ENCODE assay signal across 18 mouse cellular contexts in genomic region chr1:33974401-33974800, GRCm38 (mm10).
A peak's percentile ranks its signal among the peaks of the same experiment; 100 is the strongest.
DNase-seq lines count a peak whose midpoint lies in the region; ATAC-seq lines count a peak whose summit lies in the region.
"Had no signal": no experiment of that assay in that cellular context is flagged by ENCODE, and none has a peak within 500 bp of the region (broad histone marks: within the 10 kb centered on the region; RNA-seq: fewer than 3 reads in every experiment).

No protein-coding gene starts in this region.

- no peaks in the 10 kb centered on the region for H3K9me3 ChIP-seq in kidney, embryonic 14.5 days (ENCODE audit: control insufficient read depth, low read length)
- H3K9me3 ChIP-seq in intestine, embryonic 15.5 days = no peaks in the 10 kb centered on the region
- H3K9me3 ChIP-seq in intestine, embryonic 16.5 days (ENCODE audit: control insufficient read depth, low read length) = no peaks in the 10 kb centered on the region
- H3K9me3 ChIP-seq: forebrain, embryonic 13.5 days; hindbrain, embryonic 13.5 days had no signal

- peaks cover 5% of the 10 kb centered on the region; the same call in 1 of the 2 replicates for H3K4me1 ChIP-seq in kidney, embryonic 14.5 days (ENCODE audit: control insufficient read depth, insufficient read depth, low read length)
- H3K4me1 ChIP-seq in intestine, embryonic 15.5 days (replicated peaks) = no peaks in the 10 kb centered on the region
- H3K4me1 ChIP-seq in intestine, embryonic 16.5 days (ENCODE audit: control insufficient read depth, insufficient read depth, low read length) = no peaks in the 10 kb centered on the region
- H3K4me1 ChIP-seq: forebrain, embryonic 13.5 days had no signal

- no peaks in the 10 kb centered on the region for H3K27me3 ChIP-seq in kidney, embryonic 14.5 days (ENCODE audit: control insufficient read depth, insufficient read depth, low read length)
- no peaks in the 10 kb centered on the region for H3K27me3 ChIP-seq in intestine, embryonic 15.5 days (replicated peaks)
- H3K27me3 ChIP-seq in intestine, embryonic 16.5 days (replicated peaks; ENCODE audit: control insufficient read depth, insufficient read depth, low read length) = no peaks in the 10 kb centered on the region
- H3K27me3 ChIP-seq: forebrain, embryonic 13.5 days; hindbrain, embryonic 13.5 days had no signal

- no peak overlapping the region for H3K4me2 ChIP-seq in kidney, embryonic 14.5 days (replicated peaks; ENCODE audit: low read depth, low read length)
- no peak overlapping the region for H3K4me2 ChIP-seq in intestine, embryonic 15.5 days (replicated peaks)
- no peak overlapping the region for H3K4me2 ChIP-seq in intestine, embryonic 16.5 days (ENCODE audit: low read depth, low read length)
- H3K4me2 ChIP-seq: forebrain, embryonic 13.5 days; hindbrain, embryonic 13.5 days had no signal

- no peak overlapping the region for H3K27ac ChIP-seq in kidney, embryonic 14.5 days (ENCODE audit: low read depth, low read length)
- no peak overlapping the region for H3K27ac ChIP-seq in intestine, embryonic 15.5 days
- H3K27ac ChIP-seq in intestine, embryonic 16.5 days (ENCODE audit: low read length) = no peak overlapping the region
- H3K27ac ChIP-seq: forebrain, embryonic 13.5 days; hindbrain, embryonic 13.5 days; hindbrain, postnatal 0 days had no signal

- intact Hi-C loops in heart, postnatal 36 days (cut with DNase I) = no loop called here

- no peaks in the 10 kb centered on the region for H3K36me3 ChIP-seq in kidney, embryonic 14.5 days (ENCODE audit: control insufficient read depth, insufficient read depth, low read length)
- H3K36me3 ChIP-seq in intestine, embryonic 15.5 days = no peaks in the 10 kb centered on the region
- H3K36me3 ChIP-seq in intestine, embryonic 16.5 days (ENCODE audit: control insufficient read depth, insufficient read depth, low read length) = no peaks in the 10 kb centered on the region
- H3K36me3 ChIP-seq: hindbrain, embryonic 13.5 days had no signal

- DNase-seq in heart, adult 8-10 months (ENCODE audit: low spot score) = peak; percentile 7
- DNase-seq in heart, postnatal 36 days = no peak
- DNase-seq in kidney, postnatal 36 days = peak; percentile 8 to 14
- peak; percentile 27 for DNase-seq in ZHBTc4 (ENCODE audit: low read depth, low spot score)
- DNase-seq: adrenal gland, adult 8-10 months; adrenal gland, postnatal 36 days; cerebellum, adult 11 months; cerebellum, adult 9-10 months; cerebellum, postnatal 36 days; forebrain, postnatal 0 days; gastrocnemius, postnatal 36 days; heart, postnatal 10 days had no signal

- H3K4me3 ChIP-seq in kidney, embryonic 14.5 days (ENCODE audit: low read length) = no peak overlapping the region
- no peak overlapping the region for H3K4me3 ChIP-seq in intestine, embryonic 15.5 days (replicated peaks)
- no peak overlapping the region for H3K4me3 ChIP-seq in intestine, embryonic 16.5 days (ENCODE audit: low read length)
- H3K4me3 ChIP-seq: forebrain, embryonic 13.5 days; hindbrain, embryonic 13.5 days had no signal

- H3K9ac ChIP-seq in kidney, embryonic 14.5 days (ENCODE audit: low read depth, low read length) = no peak overlapping the region
- H3K9ac ChIP-seq in intestine, embryonic 15.5 days = no peak overlapping the region
- no peak overlapping the region for H3K9ac ChIP-seq in intestine, embryonic 16.5 days (ENCODE audit: low read depth, low read length)
- H3K9ac ChIP-seq: forebrain, embryonic 13.5 days; forebrain, postnatal 0 days; hindbrain, embryonic 13.5 days had no signal

- no peak for ATAC-seq in kidney, embryonic 14.5 days (ENCODE audit: low FRiP score, low TSS enrichment)
- ATAC-seq in intestine, embryonic 15.5 days = no peak
- no peak for ATAC-seq in intestine, embryonic 16.5 days
- ATAC-seq: forebrain, embryonic 13.5 days; forebrain, postnatal 0 days; hindbrain, postnatal 0 days had no signal

- 80% methylated on average over 11 of the region's 11 CpGs for WGBS in kidney, embryonic 14.5 days
- WGBS in intestine, embryonic 15.5 days = 82% methylated on average over 11 of the region's 11 CpGs
- WGBS in intestine, embryonic 16.5 days = 81% methylated on average over 11 of the region's 11 CpGs

Comparison
In these comparisons a context has a peak if more than half of its experiments do, and no peak if none do; other contexts are left out.
1. DNase-seq: peak in heart, adult 8-10 months (single experiment), kidney, postnatal 36 days (2 of 2) and ZHBTc4 (single experiment); none in heart, postnatal 36 days (0 of 2).